Mouse (Mus musculus): ENCODE results near the gene Odf2l. TPM values are rescaled to one million over a fixed set of nuclear protein-coding genes. Genes with fewer than 3 reads are reported as not detected.

Gene Odf2l
- polyA plus RNA-seq, 1 experiment from 2014 or later: 19.9 TPM

GRCm38 (mm10) chr3:145146871-145147270, 28.5 kb downstream of the Odf2l start:
- Histone ChIP-seq H3K4me1 (no peaks in the 10 kb centered on the region), H3K27ac (replicated peaks) (no peak overlapping the region), H3K27me3 (replicated peaks; ENCODE audit: low read depth, poor library complexity, severe bottlenecking) (no peaks in the 10 kb centered on the region), H3K9me3 (no peaks in the 10 kb centered on the region), H3K36me3 (replicated peaks) (peaks cover 41% of the 10 kb centered on the region), H3K4me3 (no peak overlapping the region)
- 96% methylated on average over 9 of the region's 9 CpGs for WGBS
- DNase-seq (ENCODE audit: low spot score): no peak

- Histone ChIP-seq H3K36me3 (replicated peaks) (peaks cover 45% of the 10 kb centered on the region), H3K27ac (replicated peaks) (no peak overlapping the region), H3K4me3 (no peak overlapping the region), H3K4me1 (no peaks in the 10 kb centered on the region), H3K9me3 (no peaks in the 10 kb centered on the region), H3K27me3 (replicated peaks; ENCODE audit: low read depth, poor library complexity, severe bottlenecking) (no peaks in the 10 kb centered on the region)
- 82% methylated on average over 2 of the region's 2 CpGs for WGBS
- no peak for DNase-seq (ENCODE audit: low spot score)
These were observed 29.1 kb downstream of the Odf2l start for GRCm38 (mm10) chr3:145147483-145147882.

- Histone ChIP-seq H3K4me3 (no peak overlapping the region), H3K36me3 (replicated peaks) (peaks cover 45% of the 10 kb centered on the region), H3K9me3 (no peaks in the 10 kb centered on the region), H3K4me1 (no peaks in the 10 kb centered on the region), H3K27ac (replicated peaks) (no peak overlapping the region), H3K27me3 (replicated peaks; ENCODE audit: low read depth, poor library complexity, severe bottlenecking) (no peaks in the 10 kb centered on the region)
- no peak for DNase-seq (ENCODE audit: low spot score)
These were observed 29.6 kb downstream of the Odf2l start for GRCm38 (mm10) chr3:145147952-145148351.

- Histone ChIP-seq H3K27me3 (replicated peaks; ENCODE audit: low read depth, poor library complexity, severe bottlenecking) (no peaks in the 10 kb centered on the region), H3K36me3 (replicated peaks) (peaks cover 60% of the 10 kb centered on the region), H3K27ac (replicated peaks) (no peak overlapping the region), H3K9me3 (no peaks in the 10 kb centered on the region), H3K4me3 (no peak overlapping the region), H3K4me1 (no peaks in the 10 kb centered on the region)
- WGBS: 94% methylated on average over 7 of the region's 7 CpGs
- no peak for DNase-seq (ENCODE audit: low spot score)
These were observed 32.7 kb downstream of the Odf2l start for GRCm38 (mm10) chr3:145151092-145151491.

- Histone ChIP-seq H3K4me1 (peaks cover 2% of the 10 kb centered on the region; the same call in 1 of the 2 replicates), H3K9me3 (no peaks in the 10 kb centered on the region), H3K27ac (replicated peaks) (no peak overlapping the region), H3K36me3 (replicated peaks) (peaks cover 53% of the 10 kb centered on the region), H3K4me3 (no peak overlapping the region), H3K27me3 (replicated peaks; ENCODE audit: low read depth, poor library complexity, severe bottlenecking) (no peaks in the 10 kb centered on the region)
- DNase-seq (ENCODE audit: low spot score): no peak
- WGBS: 89% methylated on average over 7 of the region's 7 CpGs
These were observed 33.5 kb downstream of the Odf2l start for GRCm38 (mm10) chr3:145151933-145152332.

GRCm38 (mm10) chr3:145156883-145157282, 38.5 kb downstream of the Odf2l start:
- 80% methylated on average over 6 of the region's 6 CpGs for WGBS
- DNase-seq (ENCODE audit: low spot score): peak; percentile 25
- H3K36me3 ChIP-seq (replicated peaks): peaks cover 27% of the 10 kb centered on the region
- no peak overlapping the region for H3K27ac ChIP-seq (replicated peaks)
- no peak overlapping the region for H3K4me3 ChIP-seq
- no peaks in the 10 kb centered on the region for H3K9me3 ChIP-seq
- peaks cover 3% of the 10 kb centered on the region; the same call in 1 of the 2 replicates for H3K4me1 ChIP-seq
- H3K27me3 ChIP-seq (replicated peaks; ENCODE audit: low read depth, poor library complexity, severe bottlenecking): no peaks in the 10 kb centered on the region

GRCm38 (mm10) chr3:145158441-145158840, 40.1 kb downstream of the Odf2l start:
- Histone ChIP-seq H3K27me3 (replicated peaks; ENCODE audit: low read depth, poor library complexity, severe bottlenecking) (no peaks in the 10 kb centered on the region), H3K36me3 (replicated peaks) (peaks cover 23% of the 10 kb centered on the region), H3K27ac (replicated peaks) (no peak overlapping the region), H3K4me3 (no peak overlapping the region), H3K4me1 (peaks cover 3% of the 10 kb centered on the region; the same call in 1 of the 2 replicates), H3K9me3 (no peaks in the 10 kb centered on the region)
- DNase-seq (ENCODE audit: low spot score): no peak
- 87% methylated on average over 3 of the region's 3 CpGs for WGBS

GRCm38 (mm10) chr3:145166741-145167140, 48.4 kb downstream of the Odf2l start:
- Histone ChIP-seq H3K4me1 (no peaks in the 10 kb centered on the region), H3K27ac (replicated peaks) (no peak overlapping the region), H3K27me3 (replicated peaks; ENCODE audit: low read depth, poor library complexity, severe bottlenecking) (no peaks in the 10 kb centered on the region), H3K36me3 (replicated peaks) (no peaks in the 10 kb centered on the region), H3K9me3 (no peaks in the 10 kb centered on the region), H3K4me3 (no peak overlapping the region)
- WGBS: 95% methylated on average over 11 of the region's 11 CpGs
- no peak for DNase-seq (ENCODE audit: low spot score)

GRCm38 (mm10) chr3:145167766-145168165, 49.4 kb downstream of the Odf2l start:
- H3K27me3 ChIP-seq (replicated peaks; ENCODE audit: low read depth, poor library complexity, severe bottlenecking): no peaks in the 10 kb centered on the region
- H3K4me1 ChIP-seq: no peaks in the 10 kb centered on the region
- H3K9me3 ChIP-seq: no peaks in the 10 kb centered on the region
- WGBS: 80% methylated on average over 5 of the region's 5 CpGs
- DNase-seq (ENCODE audit: low spot score): no peak
- H3K27ac ChIP-seq (replicated peaks): no peak overlapping the region
- H3K4me3 ChIP-seq: no peak overlapping the region
- H3K36me3 ChIP-seq (replicated peaks): no peaks in the 10 kb centered on the region

- Histone ChIP-seq H3K4me3 (no peak overlapping the region), H3K27ac (replicated peaks) (no peak overlapping the region), H3K36me3 (replicated peaks) (no peaks in the 10 kb centered on the region), H3K4me1 (no peaks in the 10 kb centered on the region), H3K9me3 (no peaks in the 10 kb centered on the region), H3K27me3 (replicated peaks; ENCODE audit: low read depth, poor library complexity, severe bottlenecking) (no peaks in the 10 kb centered on the region)
- DNase-seq (ENCODE audit: low spot score): no peak
- 71% methylated on average over 13 of the region's 13 CpGs for WGBS
These were observed 50.7 kb downstream of the Odf2l start for GRCm38 (mm10) chr3:145168844-145169696.

GRCm38 (mm10) chr3:145170028-145170427, 51.6 kb downstream of the Odf2l start:
- H3K27ac ChIP-seq (replicated peaks): no peak overlapping the region
- DNase-seq (ENCODE audit: low spot score): no peak
- 87% methylated on average over 4 of the region's 4 CpGs for WGBS
- H3K36me3 ChIP-seq (replicated peaks): no peaks in the 10 kb centered on the region
- no peak overlapping the region for H3K4me3 ChIP-seq
- no peaks in the 10 kb centered on the region for H3K27me3 ChIP-seq (replicated peaks; ENCODE audit: low read depth, poor library complexity, severe bottlenecking)
- no peaks in the 10 kb centered on the region for H3K4me1 ChIP-seq
- H3K9me3 ChIP-seq: no peaks in the 10 kb centered on the region

GRCm38 (mm10) chr3:145170604-145171389, 52.4 kb downstream of the Odf2l start:
- 90% methylated on average over 6 of the region's 6 CpGs for whole genome bisulfite sequencing
- DNase-seq (ENCODE audit: low spot score): no peak
- Histone ChIP-seq H3K4me1 (no peaks in the 10 kb centered on the region), H3K36me3 (replicated peaks) (no peaks in the 10 kb centered on the region), H3K27me3 (replicated peaks; ENCODE audit: low read depth, poor library complexity, severe bottlenecking) (no peaks in the 10 kb centered on the region), H3K4me3 (no peak overlapping the region), H3K9me3 (no peaks in the 10 kb centered on the region), H3K27ac (replicated peaks) (no peak overlapping the region)

Measured in embryonic facial prominence, embryonic 10.5 days (tissue).